ENCODE assay signal across 8 mouse cellular contexts in the genomic region with DNA sequence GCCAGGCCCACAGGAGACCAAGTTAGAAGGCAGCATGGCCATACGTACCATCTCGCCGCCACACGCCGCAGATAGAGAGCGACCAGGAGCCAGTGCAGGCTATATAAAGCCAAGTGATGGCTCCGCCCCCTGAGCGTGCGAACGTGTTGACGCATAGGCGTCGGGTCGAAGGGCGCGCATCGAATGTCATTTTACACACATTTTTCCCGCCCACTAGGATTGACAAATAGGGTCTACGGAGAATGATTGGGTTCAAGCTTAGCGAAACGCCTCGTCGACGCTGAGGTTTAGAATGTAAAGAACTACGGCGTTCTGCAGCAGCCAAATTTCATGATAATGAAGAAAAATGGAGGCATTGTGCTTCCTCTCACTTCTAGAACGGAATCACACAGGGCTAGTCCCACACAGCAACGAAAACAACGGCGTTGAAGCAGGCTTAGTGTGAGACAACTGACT. TPM values are rescaled to one million over a fixed set of nuclear protein-coding genes. Genes with fewer than 3 reads are reported as not detected.
DNase-seq lines count a peak whose midpoint lies in the region; ATAC-seq lines count a peak whose summit lies in the region.

No protein-coding gene starts in this region.

- intact Hi-C loops in left cerebral cortex, postnatal 10 days (cut with DNase I) = no loop called here

- DNase-seq in adipocyte (ENCODE audit: low spot score) = peak; percentile 99
- peak; percentile 100 for DNase-seq in embryo, embryonic 10 days (ENCODE audit: low spot score)
- DNase-seq in gastrocnemius, postnatal 10 days = peak; percentile 98
- peak; percentile 99 for DNase-seq in left cerebral cortex, postnatal 10 days (ENCODE audit: extremely low spot score in 1 of 2, low spot score in 2 of 2)
- peak; percentile 96 for DNase-seq in right cerebral cortex, postnatal 25 days
- peak; percentile 96 to 98 for DNase-seq in urinary bladder, postnatal 4 days (ENCODE audit: low spot score in 2 of 2)

- ATAC-seq in inflammation-experienced regulatory T-cells, adult 6 months = peak; percentile 92
- ATAC-seq in megakaryocyte-erythroid progenitor cell, adult 5-6 weeks (replicated peaks; ENCODE audit: low FRiP score, low TSS enrichment, poor library complexity, severe bottlenecking) = peak; percentile 83

RNA-seq across cellular contexts. Expression of gene Syngr1, which starts 7.8 kb away (rescaled TPM):
- 10 to 100 TPM; 16.1 to 17.0 TPM for total RNA-seq in gastrocnemius, postnatal 10 days (2021)
- 1 to 10 TPM in 1 of 3 experiments, under 1 TPM in 1, not detected in 1; 0.77 to 1.7 TPM for polyA plus RNA-seq in inflammation-experienced regulatory T-cells, adult 6 months (2017; shearing (Covaris generic))
- total RNA-seq in left cerebral cortex, postnatal 10 days (2021) = 100 to 1,000 TPM; 430 to 441 TPM
- 12.7 and 18.1 TPM in 2 replicates for total RNA-seq in megakaryocyte-erythroid progenitor cell, adult 5-6 weeks (2014; fragmentation: Nextera tagmentation)
- total RNA-seq in megakaryocyte-erythroid progenitor cell, adult 5-6 weeks (2017) = 5.9 and 7.0 TPM in 2 replicates

RNA-seq across cellular contexts. Expression of gene Rpl3, which starts 8.4 kb away (rescaled TPM):
- 100 to 1,000 TPM; 224 to 271 TPM for total RNA-seq in gastrocnemius, postnatal 10 days (2021)
- 1,000 to 10,000 TPM; 2,844 to 4,969 (median 3,861) TPM for polyA plus RNA-seq in inflammation-experienced regulatory T-cells, adult 6 months (2017; shearing (Covaris generic))
- total RNA-seq in left cerebral cortex, postnatal 10 days (2021) = 100 to 1,000 TPM; 520 to 524 TPM
- total RNA-seq in megakaryocyte-erythroid progenitor cell, adult 5-6 weeks (2014; fragmentation: Nextera tagmentation) = 2,690 and 2,775 TPM in 2 replicates
- total RNA-seq in megakaryocyte-erythroid progenitor cell, adult 5-6 weeks (2017) = 3,160 and 3,275 TPM in 2 replicates

RNA-seq across cellular contexts. Expression of gene Tab1, which starts 49.6 kb away (rescaled TPM):
- 10 to 100 TPM; 17.1 to 20.6 TPM for total RNA-seq in gastrocnemius, postnatal 10 days (2021)
- 10 to 100 TPM; 12.2 to 15.9 (median 12.3) TPM for polyA plus RNA-seq in inflammation-experienced regulatory T-cells, adult 6 months (2017; shearing (Covaris generic))
- 10 to 100 TPM; 26.8 to 32.5 TPM for total RNA-seq in left cerebral cortex, postnatal 10 days (2021)
- total RNA-seq in megakaryocyte-erythroid progenitor cell, adult 5-6 weeks (2014; fragmentation: Nextera tagmentation) = 34.4 and 68.3 TPM in 2 replicates
- 13.8 and 20.4 TPM in 2 replicates for total RNA-seq in megakaryocyte-erythroid progenitor cell, adult 5-6 weeks (2017)

Comparison
In these comparisons a context has a peak if more than half of its experiments do, and no peak if none do; other contexts are left out.
1. Peak in every context shown above with its lines: DNase-seq and ATAC-seq.
2. RNA of gene Syngr1, which starts 7.8 kb away (total RNA-seq): 430 to 441 TPM in left cerebral cortex, postnatal 10 days; 5.9 to 18.1 TPM in megakaryocyte-erythroid progenitor cell, adult 5-6 weeks and 16.1 to 17.0 TPM in gastrocnemius, postnatal 10 days; every median in the first group is over 10 times any median in the second.
3. RNA of gene Rpl3, which starts 8.4 kb away (total RNA-seq): 2,690 to 3,275 TPM in megakaryocyte-erythroid progenitor cell, adult 5-6 weeks; 520 to 524 TPM in left cerebral cortex, postnatal 10 days and 224 to 271 TPM in gastrocnemius, postnatal 10 days; every median in the first group is over 4 times any median in the second.